Mouse (Mus musculus) naive thymus-derived CD4-positive, alpha-beta T cell, adult 2 months (primary cell): ENCODE measurements at regions not wholly inside any gene's neighbourhood (a gene's known extent, or its start where the extent isn't known, plus 50 kb on each side); places are given as distances from the start of the nearest gene placed in this dataset.

Source experiments
- DNase-seq: peaks from one replicate; pipeline ENCODE4 v3.0.0-alpha.2; 2011; ENCODE audit warnings: low read depth

GRCm38 (mm10) chrX:163302697-163303096, 246.8 kb downstream of the Grpr start:
- no peak for DNase-seq

DNA sequence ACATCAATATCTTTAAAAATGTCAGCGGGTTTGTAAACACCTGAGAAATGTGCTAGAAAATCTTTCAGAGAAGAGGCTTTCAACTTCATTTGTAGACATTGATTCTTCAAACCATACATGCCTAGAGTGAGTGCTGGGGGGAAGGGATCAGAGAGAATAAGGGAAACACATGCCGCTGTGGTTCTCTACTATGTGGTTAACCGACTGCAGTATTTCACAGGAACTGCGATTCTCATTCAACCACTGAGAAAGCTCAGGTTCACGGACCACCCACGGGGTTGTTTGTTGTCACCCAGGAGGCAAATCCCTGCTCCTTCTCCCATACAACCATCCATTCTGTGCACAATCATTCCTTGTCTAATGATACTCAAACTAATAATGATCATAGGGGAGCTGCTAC, 248.4 kb downstream of the Grpr start:
- DNase-seq: no peak

- DNase-seq: no peak
Measured at GRCm38 (mm10) chrX:163296956-163297628, 252.4 kb downstream of the Grpr start.

- DNase-seq: no peak
Measured at GRCm38 (mm10) chrX:163261248-163261647, 288.2 kb downstream of the Grpr start.

GRCm38 (mm10) chrX:163253048-163253447, 288.6 kb upstream of the S100g start:
- DNase-seq: no peak

GRCm38 (mm10) chrX:163205260-163205659, 240.9 kb upstream of the S100g start:
- no peak for DNase-seq

GRCm38 (mm10) chrX:163203446-163203845, 239.0 kb upstream of the S100g start:
- no peak for DNase-seq

- peak; percentile 16 for DNase-seq
Measured at GRCm38 (mm10) chrX:163181588-163181987, 217.2 kb upstream of the S100g start.

DNA sequence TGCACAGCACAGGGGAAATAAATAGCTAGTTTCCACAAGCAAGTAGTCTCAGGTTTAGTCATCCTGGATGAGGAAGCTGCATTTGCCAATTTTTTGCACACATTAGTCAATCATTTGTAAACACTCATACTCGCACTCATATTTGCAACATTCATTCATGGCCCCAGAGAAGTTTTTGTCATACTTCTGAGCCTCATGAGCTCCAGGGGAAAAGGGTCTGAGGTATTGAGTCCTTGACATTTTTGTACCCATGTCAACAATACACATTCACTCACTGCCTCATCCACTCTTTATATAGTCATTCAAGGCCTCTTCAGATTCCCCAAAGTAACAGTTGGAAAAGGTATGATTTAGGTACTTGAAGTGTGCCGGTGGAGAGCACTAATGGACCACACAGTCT, 200.4 kb upstream of the S100g start:
- DNase-seq: no peak

- no peak for DNase-seq
Measured at GRCm38 (mm10) chrX:163155251-163155650, 190.9 kb upstream of the S100g start.

DNA sequence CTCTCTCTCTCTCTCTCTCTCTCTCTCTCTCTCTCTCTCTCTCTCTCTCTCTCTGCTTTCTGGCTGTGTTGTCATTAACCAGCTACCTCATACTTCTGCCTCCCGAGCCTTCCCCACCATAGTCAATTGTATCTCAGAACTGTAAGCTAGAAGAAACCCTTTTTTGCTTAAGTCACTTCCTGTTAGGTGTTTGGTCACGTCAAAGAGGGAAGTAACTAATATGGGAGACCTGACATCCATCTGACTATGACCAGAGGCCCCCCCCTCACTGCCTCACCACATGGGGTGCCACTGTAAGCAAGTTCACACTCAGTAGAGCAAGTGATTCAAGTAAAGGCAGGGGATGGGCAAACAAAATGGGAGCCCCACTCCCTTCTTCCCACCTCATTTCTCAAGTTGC, 187.6 kb upstream of the S100g start:
- DNase-seq: no peak

GRCm38 (mm10) chrX:163144475-163144874, 180.1 kb upstream of the S100g start:
- no peak for DNase-seq

DNA sequence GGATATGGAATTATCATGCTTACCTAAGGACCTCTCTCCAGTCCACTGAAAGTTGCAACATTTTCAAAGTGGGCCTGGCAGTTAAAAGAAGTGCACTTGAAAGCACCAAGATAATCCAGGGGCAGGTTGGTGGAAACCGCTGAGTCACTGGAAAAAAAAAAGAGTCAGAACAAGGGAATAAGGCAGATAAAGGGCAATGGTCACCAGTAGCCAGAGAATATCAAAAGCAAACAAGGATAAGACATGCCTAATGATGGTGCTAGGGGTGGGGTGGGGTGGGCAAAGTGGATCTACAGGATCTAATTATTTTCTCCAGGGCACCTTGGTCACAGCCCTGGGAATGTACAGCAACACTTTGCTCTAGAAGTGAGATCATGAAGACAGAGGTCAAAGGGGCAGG, 175.1 kb upstream of the S100g start:
- DNase-seq: no peak

- no peak for DNase-seq
Measured at GRCm38 (mm10) chrX:163128626-163129025, 164.2 kb upstream of the S100g start.

DNA sequence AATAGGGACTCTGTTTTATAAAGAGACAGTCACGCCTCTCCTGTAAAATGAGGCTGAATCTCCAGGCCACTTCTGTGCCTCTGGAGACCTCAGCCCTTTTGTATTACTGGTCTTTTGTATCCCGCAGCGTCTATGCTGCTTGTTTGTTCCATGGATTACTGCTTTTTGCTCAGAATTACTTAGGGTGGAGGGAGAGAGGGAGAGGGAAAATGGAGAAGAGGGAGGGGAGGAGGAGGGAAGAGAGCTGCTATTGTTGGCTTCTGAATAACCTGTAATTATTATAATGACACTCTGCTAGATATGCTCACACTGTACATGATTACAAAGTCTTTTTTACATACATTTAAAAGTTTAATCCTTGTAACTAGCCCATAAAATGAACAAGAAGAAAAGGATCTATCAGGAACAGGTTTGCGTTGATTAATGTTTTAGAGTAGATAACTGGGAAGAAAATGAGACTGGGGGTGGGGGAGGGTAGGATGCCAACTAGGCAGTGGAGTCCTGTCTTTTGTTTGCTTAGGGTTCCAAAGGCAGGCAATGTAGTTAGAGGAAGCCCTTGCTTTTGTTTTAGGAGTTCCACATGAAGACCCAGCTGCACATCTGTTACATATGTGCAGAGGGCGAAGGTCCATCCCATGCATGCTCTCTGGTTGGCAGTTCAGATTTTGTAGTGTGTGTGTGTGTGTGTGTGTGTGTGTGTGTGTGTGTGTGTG, 153.4 kb upstream of the S100g start:
- no peak for DNase-seq

DNA sequence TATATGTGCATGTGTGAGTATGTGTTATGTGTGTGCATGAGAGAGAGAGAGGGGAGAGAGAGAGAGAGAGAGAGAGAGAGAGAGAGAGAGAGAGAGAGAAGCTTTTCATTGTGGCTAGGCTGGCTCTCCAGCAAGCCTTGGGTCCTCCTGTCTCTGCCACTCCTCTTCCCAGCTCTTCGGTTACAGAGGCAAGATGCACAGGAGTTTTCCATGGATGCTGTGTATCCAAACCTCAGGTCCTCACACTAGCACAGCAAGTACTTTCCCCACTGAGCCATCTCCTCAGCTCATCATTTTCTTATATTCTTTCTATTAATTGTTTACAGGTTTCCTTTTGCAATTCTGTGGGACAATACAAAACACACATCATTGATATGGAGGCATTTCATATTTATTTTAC, 152.8 kb upstream of the S100g start:
- DNase-seq: no peak

DNA sequence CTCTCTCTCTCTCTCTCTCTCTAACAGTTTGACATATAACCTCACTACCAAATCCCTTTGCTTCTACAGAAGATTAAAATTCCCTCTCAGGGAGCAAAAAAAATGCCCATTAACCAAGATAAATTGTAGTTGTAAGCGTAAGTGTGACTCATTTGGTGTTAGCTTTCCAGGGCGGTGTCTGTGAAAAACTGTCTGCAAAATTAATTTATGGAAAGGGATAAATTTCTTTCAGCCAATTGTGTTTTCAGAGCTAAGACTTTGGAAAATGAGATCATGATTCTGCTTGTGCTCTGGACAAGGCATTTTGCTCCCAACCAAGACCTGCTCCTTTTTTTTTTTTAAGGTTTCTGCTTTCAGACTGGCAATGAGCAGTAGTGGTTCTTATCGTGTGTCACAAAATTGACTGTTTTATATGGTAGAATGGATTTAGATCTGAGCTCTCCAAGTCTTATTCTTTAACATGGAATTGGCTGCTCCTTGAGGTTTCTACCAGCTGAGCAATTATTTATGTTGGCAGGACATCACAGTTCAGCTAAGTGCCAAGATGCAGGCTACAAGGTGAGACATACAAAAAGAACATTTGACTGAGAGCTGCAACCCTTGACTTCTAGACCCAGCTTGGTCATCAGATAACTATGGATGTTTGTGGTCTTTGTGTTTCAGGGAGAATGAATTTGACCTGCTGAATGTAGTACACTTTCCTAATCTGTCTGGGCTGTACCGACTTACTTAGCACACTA, 130.8 kb upstream of the S100g start:
- DNase-seq: no peak
